Mouse (Mus musculus): Measurements from ENCODE around the gene Galk1.

The Galk1 gene

DNA sequence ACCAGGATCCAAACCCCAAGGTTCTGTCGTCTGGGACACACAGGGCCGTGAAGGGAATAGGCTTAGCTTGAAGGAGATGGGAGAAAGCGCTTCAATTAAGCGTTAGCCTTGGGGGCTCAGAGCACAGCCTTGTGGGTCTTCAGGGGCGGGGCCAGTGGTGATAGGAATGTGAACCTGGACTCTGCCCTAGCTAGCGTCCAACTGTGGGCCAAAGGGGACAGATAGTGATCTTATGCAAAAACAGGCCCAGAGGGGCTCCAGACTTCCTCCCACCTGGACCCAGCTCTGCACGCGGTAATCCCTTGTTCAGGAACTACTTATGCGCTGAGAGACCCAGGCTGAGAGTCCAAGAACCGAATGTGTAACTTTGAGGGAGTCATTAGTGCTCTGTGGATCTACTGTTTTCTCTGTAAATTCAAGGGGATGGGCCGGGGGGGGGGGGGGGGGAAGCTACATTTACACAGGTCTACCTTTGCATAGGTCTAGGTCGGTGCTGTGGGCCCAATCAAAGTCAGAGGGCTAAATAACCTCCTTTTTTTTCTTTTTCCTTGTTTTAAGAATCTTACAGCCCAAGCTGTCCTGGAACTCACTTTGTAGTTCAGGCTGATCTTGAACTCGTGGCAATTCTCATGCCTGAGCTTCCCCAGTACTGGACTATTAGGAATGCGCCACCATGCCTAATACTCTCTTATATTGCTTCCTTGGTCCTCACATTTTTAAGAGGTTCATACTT lies 824 bp downstream of the Galk1 start:
- no peak for DNase-seq (ENCODE audit: low read depth, low spot score)

DNA sequence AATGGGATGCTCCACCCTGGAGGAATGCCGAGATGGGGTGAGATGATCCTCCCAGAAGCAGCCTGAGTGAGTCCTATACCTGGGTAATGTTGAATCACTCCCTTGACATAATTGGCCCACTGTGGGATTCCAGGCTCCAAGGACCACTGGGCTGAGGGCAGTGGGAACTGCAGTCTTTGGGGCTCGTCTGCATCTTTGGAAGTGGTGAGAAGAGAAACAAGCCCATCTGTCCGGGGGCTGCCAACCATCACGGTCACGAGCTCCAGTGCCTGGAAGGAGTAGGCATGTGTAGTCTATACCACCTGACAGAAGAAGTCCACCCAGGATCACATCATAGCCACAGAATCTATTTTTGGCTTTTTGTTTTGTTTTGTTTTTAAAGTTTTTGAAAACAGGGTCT lies 1.6 kb downstream of the Galk1 start:
- no peak for DNase-seq (ENCODE audit: low read depth, low spot score)

DNA sequence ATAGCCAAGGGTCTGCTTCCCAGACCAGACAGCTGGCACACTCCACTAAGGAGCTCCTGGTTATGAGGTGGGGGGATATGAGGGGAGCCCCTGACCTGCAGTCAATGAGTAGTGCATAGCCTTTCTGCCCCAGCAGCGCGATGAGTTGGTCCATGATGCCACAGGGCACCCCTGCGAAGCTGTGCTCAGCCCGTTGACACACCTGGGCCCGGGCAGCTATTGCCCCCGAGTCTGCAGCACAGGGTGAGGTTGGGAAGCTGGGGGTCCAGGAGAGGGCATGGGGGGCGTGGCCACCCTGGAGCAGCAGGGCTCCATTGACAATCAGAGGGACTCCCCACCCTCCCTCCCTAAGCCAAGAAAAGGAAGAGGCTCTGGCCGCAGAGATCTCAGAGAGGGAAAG lies 2.4 kb downstream of the Galk1 start:
- DNase-seq (ENCODE audit: low read depth, low spot score) = no peak

DNA sequence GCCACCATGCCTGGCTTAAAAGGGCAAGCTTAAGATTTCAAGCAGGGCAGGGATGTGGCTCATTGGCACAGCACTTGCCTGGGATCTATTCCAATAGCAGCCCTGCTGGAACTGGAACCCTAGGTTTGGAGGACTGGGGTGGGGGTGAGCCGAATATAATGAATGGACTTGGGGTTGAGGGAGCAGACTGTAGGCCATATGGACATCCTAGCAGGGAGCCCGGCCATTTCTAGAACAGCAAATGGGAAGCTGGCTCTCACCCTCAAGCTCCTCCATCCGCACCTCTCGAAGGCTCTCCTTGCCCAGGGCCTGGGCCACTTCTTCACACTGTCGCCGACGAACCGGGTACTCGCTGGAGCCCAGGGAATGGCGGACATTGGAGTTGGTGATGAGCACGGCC lies 2.9 kb downstream of the Galk1 start:
- no peak for DNase-seq (ENCODE audit: low read depth, low spot score)

DNA sequence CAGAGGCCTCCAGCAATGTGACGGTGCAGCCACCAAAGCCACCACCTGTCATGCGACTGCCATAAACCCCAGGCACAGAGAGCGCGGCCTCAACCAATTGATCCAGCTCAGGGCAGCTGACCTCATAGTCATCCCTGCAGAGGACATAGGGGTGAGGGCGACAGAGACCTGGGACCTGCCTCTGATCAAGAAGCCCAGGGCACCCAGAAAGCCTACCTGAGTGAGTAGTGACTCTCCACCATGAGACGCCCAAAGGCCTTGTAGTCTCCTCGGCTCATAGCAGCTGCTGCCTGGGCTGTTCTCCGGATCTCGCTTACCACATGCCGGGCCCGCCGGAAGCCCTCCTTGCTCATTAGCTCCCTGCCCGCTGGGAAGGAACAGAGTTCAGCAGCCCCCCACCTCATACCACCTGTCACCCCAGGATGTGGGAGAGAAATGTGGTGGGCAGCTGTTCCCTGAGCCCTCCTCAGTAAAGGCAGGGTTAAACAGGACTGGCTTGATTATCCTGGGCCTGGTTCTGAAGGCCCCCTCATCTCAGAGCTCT lies 3.6 kb downstream of the Galk1 start:
- DNase-seq (ENCODE audit: low read depth, low spot score) = no peak

DNA sequence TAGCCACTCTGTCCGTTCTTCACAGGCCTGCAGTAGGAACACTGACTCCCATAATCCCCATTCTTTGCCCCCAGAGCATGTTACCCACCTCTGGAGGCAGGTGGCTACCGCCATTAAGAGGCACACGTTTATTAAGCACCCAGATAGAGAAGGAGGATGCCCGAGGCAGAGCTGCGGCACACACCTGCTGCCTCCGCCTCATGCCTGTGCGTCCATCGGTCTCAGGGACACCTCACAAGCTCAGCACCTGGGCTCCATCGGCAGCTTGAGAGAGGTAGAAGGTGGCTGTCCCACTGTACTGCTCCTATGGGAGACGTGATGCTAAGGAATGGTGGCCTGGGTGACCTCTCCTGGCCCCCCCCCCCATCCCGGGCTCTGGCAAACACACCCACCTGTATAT lies 4.1 kb downstream of the Galk1 start:
- no peak for DNase-seq (ENCODE audit: low read depth, low spot score)

DNA sequence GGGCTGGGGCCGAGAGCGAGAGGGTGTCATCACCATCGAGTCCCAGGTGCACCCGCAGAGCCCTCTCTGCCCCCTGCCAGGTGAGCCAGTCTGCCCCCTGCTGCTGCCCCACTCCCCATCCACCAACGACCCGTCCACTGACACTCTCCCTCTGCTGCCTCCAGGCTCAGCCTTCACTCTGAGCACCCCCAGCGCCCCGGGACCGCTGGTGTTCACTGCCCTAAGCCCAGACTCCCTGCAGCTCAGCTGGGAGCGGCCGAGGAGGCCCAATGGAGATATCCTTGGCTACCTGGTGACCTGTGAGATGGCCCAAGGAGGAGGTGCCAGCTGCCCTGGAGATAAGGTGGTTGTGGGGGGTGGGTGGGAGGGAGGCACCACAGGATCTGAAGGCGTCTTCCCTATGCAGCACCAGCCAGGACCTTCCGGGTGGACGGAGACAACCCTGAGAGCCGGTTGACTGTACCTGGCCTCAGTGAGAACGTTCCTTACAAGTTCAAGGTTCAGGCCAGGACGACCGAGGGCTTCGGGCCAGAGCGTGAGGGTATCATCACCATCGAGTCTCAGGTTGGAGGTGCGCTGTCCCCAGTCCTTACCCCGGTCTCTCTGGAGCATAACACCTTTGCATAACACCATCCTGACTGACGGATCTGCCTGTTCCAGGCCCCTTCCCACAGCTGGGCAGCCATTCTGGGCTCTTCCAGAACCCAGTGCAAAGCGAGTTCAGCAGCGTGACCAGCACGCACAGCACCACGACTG lies 5.2 kb downstream of the Galk1 start:
- DNase-seq (ENCODE audit: low read depth, low spot score) = no peak

DNA sequence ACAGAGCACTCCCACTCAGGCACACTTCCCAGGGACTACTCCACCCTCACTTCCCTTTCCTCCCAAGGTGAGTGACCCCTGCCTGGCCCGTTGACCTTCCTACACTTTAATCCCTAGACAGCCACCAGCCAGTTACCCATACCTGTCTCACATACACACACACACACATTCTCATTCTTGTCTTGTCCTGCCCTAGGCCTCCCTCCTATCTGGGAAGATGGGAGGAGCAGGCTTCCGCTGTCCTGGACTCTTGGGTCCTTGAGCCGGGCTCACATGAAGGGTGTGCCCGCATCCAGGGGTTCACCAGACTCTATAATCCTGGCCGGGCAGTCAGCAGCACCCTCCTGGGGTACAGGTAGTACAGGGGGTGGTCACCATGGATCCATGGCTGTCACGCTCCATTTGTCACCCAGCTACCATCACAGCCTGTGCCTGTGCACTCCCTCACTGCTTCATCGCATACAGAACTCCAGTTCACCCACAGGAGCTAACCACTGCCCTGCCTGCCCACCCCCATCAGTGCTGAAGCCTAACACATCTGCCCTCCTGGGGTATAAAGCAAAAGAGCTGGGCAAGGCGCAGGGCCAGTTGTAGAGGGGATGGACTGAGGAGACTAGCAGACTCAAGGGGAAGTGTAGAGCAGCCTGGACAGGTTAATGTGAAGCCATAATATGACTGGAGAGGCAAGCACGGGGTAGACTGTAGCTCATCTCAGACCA lies 6.7 kb downstream of the Galk1 start:
- DNase-seq (ENCODE audit: low read depth, low spot score) = no peak

DNA sequence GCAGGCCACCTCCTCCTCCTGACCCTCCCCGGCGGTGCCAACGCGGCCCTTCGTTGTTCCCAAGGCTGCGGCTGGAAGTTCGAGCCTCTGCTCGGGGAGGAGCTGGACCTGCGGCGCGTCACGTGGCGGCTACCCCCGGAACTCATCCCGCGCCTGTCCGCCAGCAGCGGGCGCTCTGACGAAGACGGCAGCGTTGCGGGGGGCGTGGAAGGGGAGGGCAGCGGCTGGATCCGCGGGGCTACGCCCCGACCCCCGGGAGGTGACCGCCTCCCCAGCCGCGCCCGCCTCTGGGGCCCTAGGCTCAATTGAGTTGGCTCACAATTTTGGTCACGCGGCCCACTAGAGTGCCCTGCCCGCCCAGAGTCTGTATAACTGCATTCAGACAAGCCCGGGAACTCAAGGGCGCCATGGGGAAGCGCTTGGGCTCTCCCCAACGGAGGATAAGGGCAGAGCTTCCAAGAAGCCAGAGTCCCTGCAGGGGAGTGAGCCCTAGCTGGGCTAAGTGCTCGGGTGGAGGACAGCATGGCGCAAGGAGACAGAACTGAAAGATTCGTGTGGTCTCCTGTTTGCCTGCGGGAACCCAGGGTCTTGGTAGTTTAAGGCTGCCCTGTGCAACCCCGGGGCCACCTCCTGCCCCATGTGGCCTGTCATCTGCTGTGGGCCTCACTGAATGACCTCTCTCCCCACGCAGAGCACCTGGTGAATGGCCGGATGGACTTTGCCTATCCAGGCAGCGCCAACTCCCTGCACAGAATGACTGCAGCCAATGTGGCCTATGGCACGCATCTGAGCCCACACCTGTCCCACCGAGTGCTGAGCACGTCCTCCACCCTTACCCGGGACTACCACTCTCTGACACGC lies 7.4 kb downstream of the Galk1 start:
- peak; percentile 63 for DNase-seq (ENCODE audit: low read depth, low spot score)

DNA sequence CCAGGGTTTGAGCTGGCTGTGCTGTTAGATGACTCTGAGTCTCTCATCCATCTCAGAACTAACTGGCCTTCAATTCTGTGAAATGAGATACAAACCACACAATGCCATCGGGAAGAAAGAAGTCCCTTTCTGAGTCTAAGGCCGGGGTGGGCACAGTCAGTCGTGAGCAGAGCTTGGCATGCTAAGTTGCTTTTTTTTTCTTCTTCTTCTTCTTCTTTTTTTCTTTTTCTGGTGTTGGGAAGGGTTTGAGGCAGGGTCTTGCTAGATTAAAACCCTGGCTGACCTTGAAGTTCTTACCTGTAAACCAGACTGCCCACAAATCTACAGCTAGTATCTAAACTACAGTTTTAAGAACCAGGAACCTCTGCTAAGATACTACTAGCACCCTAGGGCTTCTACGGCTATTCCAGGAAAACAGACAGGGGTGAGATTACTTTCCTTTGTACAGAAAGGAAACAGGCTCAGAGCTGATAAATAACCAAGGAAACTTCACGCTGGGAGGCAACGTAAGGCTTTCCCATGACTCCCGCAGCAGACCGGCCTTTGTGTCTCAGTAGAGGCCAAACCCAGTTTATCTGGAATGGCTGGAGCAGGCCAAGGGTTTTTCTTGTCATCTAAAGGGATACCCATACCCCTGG lies 8.2 kb downstream of the Galk1 start:
- DNase-seq (ENCODE audit: low read depth, low spot score) = no peak

DNA sequence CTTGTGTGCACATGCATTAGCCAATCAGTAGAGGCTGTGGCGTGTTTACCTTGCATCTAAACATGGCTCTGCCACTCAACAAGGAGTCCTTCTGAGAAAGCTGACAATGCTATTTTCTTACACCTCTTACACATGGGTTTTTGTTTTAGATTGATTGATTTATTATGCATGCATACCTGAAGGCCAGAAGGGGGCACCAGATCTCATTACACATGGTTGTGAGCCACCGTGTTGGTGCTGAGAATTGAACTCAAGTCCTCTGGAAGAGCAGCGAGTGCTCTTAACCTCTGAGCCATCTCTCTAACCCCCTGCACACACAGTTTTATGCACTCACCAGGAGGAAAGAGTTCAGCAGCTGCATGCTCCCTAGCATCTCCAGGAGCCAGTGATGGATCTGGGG lies 9.6 kb downstream of the Galk1 start:
- no peak for DNase-seq (ENCODE audit: low read depth, low spot score)

DNA sequence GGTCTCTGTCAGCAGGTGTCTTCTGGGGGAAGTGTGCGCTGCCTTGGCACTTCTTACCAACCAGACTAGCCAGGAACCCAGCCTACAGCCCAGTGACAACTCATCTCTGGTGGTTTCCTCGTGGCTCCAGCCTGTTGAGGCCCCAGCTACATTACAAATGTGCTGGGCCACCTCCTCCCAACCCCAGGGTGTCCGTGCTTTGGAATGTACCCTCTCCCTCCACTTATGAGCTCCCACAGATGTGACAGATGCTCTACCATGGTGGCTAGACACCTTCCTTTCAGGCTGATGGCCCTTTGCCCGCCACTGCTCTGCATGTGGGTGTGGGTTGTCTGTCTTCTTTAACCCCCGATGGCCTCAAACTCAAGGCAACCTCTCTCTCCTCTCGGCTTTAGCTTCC lies 10.8 kb downstream of the Galk1 start:
- DNase-seq (ENCODE audit: low read depth, low spot score) = no peak

DNA sequence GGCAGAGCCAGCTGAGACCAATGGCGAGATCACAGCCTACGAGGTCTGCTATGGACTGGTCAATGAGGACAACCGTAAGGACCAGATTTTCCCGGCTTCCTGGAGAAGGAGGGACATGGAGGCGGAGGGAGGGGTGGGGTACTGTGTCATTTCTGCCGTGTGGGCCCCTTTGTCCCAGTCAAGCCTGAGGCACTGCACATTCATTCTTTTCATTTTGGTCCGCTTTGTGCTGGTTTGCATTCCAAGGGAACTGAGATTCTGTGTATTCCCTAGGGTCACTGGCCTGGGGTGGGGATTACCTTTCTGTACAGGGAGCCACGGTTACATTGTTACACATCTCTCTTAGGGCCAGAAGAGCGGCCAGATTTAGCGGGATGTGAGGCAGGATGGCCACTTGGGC lies 11.9 kb downstream of the Galk1 start:
- no peak for DNase-seq (ENCODE audit: low read depth, low spot score)

DNA sequence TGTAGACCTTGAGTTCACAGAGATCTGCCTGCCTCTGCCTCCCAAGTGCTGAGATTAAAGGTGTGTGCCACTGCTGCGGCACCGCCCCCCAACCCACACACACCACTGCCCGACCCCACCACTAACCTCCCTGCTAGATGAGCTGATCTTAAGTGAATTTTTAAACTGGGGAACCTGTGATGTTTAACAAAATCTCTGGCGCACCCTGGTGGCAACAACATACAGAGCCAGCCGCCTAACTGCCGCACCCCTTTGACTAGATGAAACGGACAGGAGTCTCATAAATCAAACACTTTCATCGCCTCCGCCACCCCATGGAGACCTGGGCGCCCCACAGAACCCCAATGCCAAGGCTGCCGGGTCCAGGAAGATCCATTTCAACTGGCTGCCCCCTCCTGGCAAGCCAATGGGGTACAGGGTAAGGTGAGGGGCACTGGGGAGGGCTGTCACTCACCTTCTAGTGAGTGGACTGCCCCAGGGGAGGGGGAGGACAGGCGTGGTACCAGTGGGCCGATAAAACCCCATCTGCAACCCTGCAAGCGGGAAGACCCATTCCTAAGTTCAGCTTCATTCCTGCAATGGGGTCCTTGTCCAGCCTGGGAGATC lies 12.9 kb downstream of the Galk1 start:
- DNase-seq (ENCODE audit: low read depth, low spot score) = no peak

DNA sequence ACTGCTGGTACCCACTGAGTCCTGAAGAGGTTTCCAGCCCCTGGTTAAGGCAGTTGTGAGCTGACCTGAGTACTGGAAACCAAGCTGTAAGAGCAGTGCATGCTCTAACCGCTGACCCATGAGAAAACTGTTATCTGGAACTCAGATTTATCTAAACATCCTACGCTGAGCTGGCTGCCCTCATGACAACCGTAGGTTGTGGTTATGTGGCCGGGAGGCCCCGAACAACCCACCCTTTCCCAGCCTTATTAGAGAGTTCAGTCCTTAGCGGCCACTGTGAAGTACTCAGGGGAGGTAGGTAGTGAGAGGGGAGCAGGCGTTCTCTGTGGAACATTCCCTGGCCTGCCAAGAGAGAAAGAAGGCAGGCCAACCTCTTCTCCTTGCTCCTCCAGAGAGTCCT lies 13.5 kb downstream of the Galk1 start:
- no peak for DNase-seq (ENCODE audit: low read depth, low spot score)

DNA sequence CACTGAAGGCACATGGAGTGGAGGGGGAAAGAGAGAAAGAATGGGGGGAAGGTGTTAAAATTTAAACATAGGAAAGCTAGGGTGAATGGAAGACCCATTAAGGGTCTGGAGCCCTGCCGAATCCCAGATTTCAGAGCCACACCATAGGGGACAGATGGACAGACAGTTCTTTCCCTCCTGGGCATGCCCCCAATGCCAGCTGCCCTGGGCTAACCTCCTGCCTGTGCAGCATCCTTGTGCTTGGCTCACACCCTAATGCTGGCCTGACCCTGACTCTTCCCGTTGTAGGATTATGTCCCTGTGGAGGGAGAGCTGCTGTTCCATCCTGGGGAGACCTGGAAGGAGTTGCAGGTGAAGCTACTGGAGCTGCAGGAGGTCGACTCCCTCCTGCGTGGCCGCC lies 14.9 kb downstream of the Galk1 start:
- DNase-seq (ENCODE audit: low read depth, low spot score) = no peak

DNA sequence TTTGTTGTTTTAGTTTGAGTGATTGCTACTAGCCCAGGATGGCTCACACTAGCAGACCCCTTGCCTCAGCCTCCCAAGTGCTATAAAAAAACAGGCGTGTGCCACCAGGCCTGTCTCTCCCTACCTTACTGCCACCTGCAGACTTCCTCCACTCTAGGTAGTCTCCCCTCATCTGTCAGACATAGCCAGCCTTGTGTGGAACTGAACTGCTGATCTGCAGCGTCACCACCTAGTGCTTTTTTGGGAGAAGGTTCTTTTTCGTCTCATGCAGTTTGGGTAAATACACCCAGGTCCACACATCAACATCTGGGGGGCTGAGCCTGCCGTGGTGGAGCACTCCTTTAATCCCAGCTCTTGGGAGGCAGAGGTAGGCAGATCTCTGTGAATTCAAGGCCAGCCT lies 15.5 kb downstream of the Galk1 start:
- DNase-seq (ENCODE audit: low read depth, low spot score) = no peak

DNA sequence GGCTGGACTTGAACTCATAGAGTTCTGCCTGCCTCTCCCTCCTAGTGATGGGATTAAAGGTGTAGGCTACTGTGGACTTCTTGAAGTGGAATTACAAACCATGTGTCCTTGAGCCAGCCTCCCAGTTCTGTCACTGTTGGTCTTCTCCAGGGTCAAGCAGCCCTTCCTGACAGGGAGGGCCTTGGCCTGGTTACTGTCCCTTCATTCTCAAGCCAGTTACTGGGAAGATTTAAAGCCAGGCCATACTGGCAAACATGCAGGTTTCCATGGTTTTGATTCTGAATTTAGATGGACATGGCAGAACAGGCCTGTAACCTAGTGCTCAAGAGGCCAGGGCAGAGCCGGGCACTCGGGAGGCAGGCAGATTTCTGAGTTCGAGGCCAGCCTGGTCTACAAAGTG lies 17.3 kb downstream of the Galk1 start:
- no peak for DNase-seq (ENCODE audit: low read depth, low spot score)

DNA sequence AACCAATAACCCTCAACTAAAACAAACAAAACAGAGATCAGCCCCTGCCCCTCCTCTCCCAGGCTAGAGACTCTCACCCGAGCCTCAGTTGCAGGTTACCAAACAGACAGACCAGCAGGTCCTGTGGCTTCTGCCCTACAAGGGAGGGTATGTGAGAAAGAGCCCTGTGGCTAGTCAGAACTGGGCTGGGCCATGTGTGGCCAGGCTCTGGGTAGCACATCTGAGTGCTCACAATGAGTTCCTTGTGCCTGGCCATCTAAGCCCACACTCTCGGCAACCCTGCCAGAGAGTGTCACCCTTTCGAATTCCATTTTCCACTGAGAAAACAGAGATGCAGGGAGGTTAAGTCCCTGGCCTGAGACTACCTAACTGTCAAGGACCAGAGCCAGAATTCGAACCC lies 20.4 kb downstream of the Galk1 start:
- DNase-seq (ENCODE audit: low read depth, low spot score) = no peak

DNA sequence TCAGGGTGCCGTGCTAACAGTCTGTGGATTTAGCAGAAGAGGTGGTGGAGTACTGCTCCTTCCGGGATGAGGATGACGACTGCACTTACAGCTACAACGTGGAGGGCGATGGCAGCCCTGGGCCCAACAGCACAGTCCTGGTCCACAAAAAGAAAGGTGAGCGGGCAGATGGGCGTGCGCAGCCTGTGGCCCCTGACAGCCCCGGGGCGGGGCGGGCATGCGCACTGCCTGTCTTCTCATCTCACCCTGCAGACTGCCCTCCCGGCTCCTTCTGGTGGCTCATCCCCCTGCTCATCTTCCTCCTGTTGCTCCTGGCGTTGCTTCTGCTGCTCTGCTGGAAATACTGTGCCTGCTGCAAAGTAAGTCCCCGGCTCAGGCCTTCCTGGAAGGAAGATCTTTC lies 22.8 kb downstream of the Galk1 start:
- no peak for DNase-seq (ENCODE audit: low read depth, low spot score)

DNA sequence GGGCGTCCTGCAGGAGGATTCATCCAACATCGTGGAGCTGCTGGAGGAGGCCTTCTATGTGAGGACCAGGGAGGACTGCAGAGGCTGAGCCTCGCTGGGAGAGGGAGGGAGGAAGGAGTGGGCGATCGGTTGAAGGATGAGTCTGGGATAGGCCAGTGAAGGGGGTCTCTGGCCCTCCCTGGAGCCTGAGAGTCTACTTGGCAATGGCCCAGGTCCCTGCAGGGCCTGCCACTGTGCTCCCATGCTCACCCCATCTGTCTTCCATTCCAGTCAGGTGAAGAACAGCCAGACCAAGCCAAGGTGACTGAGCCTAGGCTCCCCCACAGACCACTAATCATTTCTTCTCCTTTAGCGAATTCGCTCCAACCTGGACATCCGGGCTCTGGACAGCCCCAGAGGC lies 29.2 kb downstream of the Galk1 start:
- DNase-seq (ENCODE audit: low read depth, low spot score) = no peak
